Mouse (Mus musculus) forelimb bud, embryonic 11.5 days (tissue): ENCODE data around the gene Dtnbp1.

Source experiments
- DNase-seq: peaks from one replicate; pipeline ENCODE4 v3.0.0-alpha.2; 2012; ENCODE audit warnings: low read depth, low spot score

The Dtnbp1 gene

DNA sequence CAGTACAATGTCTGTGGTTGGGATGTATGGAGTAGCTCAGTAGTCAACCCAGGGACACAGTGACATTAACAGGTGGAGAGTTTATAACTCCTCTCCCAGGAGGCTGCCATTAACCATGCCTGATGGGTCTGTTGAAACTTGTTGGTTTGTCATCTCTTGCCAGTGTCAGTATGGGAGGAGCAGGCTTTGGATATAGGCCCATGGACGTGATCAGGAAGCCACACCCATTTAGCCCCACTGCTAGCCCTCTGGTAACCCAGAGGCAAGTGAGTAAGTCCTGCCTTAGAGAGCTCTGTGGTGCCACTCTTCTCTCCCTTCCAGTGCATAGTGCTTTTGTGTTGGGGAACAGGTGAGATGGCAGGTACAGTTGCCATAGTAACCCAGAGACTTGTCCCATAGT is 97.7 kb downstream of the Dtnbp1 start:
- no peak for DNase-seq

DNA sequence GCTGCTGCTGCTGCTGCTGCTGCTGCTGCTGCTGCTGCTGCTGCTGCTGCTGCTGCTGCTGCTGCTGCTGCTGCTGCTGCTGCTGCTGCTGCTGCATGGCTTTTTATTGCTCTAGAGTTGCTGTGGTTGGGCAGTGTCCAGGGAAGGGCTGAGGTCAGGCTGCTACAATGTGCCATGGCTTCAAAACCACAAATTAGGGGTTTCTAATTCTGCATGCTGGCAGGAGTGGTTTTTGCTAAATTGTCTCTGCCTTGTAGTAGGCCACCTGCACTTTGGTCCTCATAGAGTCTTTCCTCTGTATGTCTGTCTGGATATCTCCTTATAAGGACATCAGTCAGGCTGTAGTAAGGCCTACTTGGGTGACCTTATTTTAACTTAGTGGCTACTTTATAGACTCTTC is 98.5 kb downstream of the Dtnbp1 start:
- DNase-seq: no peak

DNA sequence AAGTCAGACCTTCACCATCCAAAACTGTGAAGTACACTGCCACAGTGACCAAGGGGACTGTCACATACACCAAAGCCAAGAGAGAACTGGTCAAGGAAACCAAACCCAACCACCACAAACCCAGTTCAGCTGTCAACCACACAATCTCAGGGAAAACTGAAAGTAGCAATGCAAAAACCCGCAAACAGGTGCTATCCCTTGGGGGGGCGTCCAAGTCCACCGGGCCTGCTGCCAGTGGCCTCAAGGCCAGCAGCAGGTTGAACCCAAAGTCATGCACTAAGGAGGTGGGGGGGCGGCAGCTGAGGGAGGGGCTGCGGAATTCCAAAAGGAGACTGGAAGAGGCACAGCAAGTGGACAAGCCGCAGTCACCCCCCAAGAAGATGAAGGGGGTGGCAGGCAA is 99.6 kb downstream of the Dtnbp1 start:
- no peak for DNase-seq

DNA sequence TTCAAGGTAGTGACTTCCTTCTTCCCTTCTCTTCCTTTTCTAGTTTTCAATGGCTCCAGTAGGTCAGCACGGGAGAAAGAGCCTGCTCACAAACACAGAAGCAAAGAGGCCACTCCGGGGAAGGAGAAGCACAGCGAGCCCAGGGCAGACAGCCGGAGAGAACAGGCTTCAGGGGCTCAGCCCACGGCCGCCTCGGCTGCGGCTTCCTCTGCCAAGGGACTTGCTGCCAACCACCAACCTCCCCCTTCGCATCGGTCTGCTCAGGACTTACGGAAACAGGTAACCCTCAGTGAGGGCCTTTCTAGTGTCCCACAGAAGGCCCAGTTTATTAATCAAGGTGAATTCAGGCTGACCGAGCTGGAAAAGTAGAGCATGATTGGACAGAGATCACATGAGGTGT is 105.7 kb downstream of the Dtnbp1 start:
- DNase-seq: no peak

DNA sequence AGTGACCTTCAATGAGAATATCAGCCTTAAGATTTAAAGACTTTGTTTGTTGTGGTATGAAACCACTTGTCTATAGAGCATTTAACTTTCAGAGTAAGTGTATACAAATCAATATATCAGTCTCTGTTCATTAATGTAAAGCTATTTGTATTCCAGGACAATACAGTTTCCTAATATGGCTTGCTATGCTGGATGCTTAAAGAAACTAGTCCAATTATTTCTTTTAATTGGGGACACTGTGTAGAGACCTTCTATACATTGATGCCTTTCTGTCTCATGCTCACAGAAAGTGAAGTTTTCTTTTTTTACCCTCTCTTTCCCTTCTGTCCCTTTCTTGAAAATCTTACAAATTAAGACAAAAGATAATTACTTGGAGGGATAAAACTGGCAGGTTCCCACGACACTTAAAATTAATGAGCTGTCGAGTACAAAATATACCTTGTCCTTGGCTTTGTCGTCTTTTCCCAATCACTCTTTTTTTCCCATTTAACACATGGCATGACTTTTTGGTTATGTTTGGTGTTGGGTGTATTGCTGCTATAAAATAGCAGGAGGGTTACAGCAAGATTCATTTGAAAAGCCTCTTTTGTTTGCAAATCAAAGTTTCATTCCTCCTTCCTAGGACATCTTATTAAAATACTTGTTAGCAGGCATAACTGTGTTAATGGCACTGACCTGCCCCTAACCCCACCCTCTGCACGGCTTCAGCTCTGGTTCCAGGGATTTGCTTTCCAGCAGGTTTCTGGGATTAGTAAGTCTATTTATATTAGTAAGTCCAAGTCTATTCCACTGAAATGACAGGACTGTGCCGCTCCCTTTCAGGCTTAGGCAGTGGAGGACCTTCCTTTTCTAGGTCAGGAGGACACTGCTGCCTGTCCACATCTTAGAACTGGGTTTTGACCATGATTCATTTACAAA is 109.9 kb downstream of the Dtnbp1 start:
- DNase-seq: no peak

DNA sequence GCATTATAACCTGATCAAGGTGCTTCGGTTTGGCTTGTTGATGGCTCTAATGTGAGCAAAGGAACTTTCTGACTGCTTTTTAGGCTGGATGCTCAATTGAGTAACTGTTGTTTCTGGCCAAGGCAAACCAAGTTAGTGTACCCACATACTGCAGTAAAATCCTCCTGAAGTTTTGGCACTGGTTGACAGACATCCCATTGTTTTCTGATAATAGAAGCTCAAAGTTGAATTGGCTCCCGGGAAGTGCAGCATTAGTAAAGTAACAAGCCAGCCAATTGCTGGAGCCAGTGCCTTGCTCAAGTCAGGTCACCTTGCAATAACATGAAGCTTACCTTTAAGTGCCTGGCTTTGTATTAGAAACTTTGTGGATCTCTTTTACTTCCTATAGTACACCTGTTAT is 111.3 kb downstream of the Dtnbp1 start:
- no peak for DNase-seq

DNA sequence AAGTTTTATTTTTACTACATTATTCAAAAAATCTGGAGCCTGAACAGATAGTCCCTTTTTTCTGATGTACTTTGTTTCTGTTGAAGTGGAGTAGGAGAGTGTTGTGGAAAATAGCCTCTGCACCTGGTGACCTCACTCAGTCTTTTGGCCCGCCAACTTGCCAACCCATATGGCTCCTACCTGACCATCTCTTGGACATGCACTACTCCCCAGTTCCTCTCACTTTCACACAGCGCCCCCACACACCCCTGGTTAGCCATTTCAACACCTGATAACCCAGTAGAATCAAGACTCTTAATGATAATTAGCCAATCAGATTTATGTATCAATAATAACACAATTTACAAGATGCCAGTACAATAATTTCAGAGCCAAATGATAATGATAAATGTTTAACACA is 115.7 kb downstream of the Dtnbp1 start:
- no peak for DNase-seq

DNA sequence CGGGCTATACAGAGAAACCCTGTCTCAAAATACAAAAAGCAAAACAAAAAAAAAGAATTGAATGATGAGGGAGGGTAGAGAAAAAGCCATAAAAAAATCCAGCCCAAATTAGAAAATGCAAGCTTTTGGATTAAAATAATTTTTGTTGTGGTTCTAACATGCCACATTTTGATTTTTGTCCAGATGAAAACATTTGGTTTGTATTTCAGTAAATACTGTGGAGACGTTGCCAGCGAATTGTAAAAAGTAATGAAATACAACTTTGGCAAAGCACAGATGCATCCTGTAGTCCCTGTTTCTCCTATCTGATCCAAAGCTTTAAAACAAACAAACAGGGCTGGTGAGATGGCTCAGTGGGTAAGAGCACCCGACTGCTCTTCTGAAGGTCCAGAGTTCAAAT is 120.9 kb downstream of the Dtnbp1 start:
- DNase-seq: no peak

DNA sequence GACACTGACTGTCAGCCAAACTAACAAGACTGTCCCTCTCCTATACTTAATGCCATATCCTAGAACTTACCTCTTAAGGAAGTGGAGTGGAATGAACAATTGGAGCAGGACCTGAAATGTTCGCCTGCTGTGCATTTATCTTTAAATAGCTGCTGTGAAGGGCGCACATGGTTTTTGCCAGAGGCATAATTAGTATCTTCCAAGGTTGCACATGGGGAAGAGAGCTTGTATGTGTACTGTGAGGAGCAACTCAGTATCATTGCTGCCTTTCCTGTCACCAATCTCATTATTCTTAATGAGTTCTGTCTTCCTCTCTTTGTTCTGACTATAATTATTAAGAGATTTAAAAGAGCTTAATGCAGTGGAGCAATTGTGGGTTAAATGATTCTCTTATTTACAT is 125.1 kb downstream of the Dtnbp1 start:
- no peak for DNase-seq
